Mouse (Mus musculus) olfactory bulb, adult 2 months (tissue): ENCODE data around the gene Ncor1.
A peak's percentile ranks its signal among the peaks of the same experiment; 100 is the strongest.

Experiments used
- CTCF ChIP-seq: fragments of 200-500 bp; IDR thresholded peaks from 2 replicates; pipeline ENCODE4 v1.5.1; 2012; ENCODE audit warnings: low read depth, mild to moderate bottlenecking, low read length, moderate library complexity; ENCODE audit not compliant: insufficient read depth
- POLR2A ChIP-seq: fragments of 200-500 bp; IDR thresholded peaks from 2 replicates; pipeline ENCODE4 v1.6.1; 2012; ENCODE audit warnings: mild to moderate bottlenecking, low read depth, low read length, moderate library complexity; ENCODE audit not compliant: insufficient read depth

DNA sequence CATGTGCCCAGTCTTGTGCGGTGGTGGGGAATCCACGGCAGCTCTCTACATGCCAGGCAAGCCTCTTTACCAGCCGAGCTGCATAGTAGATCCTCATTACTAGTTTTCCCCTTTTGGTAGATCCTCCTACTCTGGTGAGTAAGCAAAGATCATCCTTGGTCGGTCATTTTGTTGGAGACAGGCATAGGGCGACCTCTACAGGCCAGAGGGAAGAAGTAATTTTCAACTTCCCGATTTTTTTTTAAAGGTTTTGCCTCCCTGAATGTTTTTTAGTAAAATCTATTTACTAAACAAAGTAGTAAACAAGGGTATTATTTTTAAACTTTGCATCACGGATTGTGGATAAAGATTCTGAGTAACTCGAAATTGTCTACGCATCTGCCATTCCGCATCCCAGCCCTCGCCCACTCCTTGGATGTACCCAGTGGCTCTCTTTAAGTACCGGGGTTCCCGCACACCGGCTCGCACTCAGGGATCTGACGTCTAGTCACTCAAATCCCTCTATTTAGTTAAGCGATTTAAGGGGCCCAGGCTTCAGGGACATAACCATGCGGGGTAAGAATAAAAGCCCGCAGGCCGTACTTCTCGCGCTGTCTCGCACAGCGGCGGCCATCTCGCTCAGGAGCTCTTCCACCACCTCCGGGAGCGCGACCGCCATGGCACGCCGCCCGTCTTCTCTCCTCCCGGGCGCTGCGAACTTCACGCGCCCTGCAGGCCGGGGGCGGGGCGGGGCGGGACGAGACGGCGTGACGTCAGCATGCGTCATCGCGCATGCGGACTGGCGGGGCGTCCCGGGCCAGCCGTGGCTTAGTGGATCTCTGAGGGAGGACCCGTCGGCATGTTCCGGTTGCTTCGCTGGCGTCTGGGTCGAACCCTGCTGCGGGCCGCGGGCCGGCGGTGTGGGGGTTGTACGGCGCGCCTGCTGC, 177.4 kb downstream of the Ncor1 start, which contains the start of the genes Zswim7 and Ttc19:
- TF ChIP-seq POLR2A (peak; percentile 97), CTCF (0 out of 2 replicates have a peak, but pooled peaks have one; percentile 9)
